Mouse (Mus musculus) NIH3T3 (cell line): ENCODE results near the gene Ndufa6.
"Not testable (repeated sequence)": the region's sequence is repeated elsewhere in the genome, so short reads cannot be mapped to it uniquely, and the experiment has no call there.

Experiments
- DNase-seq: peaks from one replicate; pipeline ENCODE4 v3.0.0-alpha.2; 2012; ENCODE audit warnings: low read depth

Gene Ndufa6

GRCm38 (mm10) chr15:82354126-82354945 lies at the start of gene Ndufa6:
Gene Ndufa6 (minus strand): TSS chr15:82354322.
- peak; percentile 99 for DNase-seq

GRCm38 (mm10) chr15:82403606-82404005 lies 49.5 kb upstream of the Ndufa6 start:
- no peak for DNase-seq

- DNase-seq = no peak
These were observed 48.6 kb upstream of the Ndufa6 start for GRCm38 (mm10) chr15:82402741-82403140.

GRCm38 (mm10) chr15:82402106-82402505 lies 48.0 kb upstream of the Ndufa6 start:
- no peak for DNase-seq

- DNase-seq = no peak
These were observed 47.4 kb upstream of the Ndufa6 start for GRCm38 (mm10) chr15:82401516-82401915.

- not testable (repeated sequence) for DNase-seq
These were observed 41.8 kb upstream of the Ndufa6 start for GRCm38 (mm10) chr15:82395955-82396354.

GRCm38 (mm10) chr15:82393922-82394321 lies 39.8 kb upstream of the Ndufa6 start, which contains the start of gene Cyp2d11:
Gene Cyp2d11 (minus strand): TSS chr15:82394022.
- not testable (repeated sequence) for DNase-seq

GRCm38 (mm10) chr15:82389916-82390315 lies 35.8 kb upstream of the Ndufa6 start:
- not testable (repeated sequence) for DNase-seq

- DNase-seq = no peak
These were observed 31.6 kb upstream of the Ndufa6 start for GRCm38 (mm10) chr15:82385729-82386128.

GRCm38 (mm10) chr15:82382441-82382840 lies 28.3 kb upstream of the Ndufa6 start:
- no peak for DNase-seq

GRCm38 (mm10) chr15:82380714-82381062 lies 26.6 kb upstream of the Ndufa6 start:
- DNase-seq = no peak

- peak; percentile 69 for DNase-seq
These were observed 26.0 kb upstream of the Ndufa6 start, which contains the start of gene Cyp2d22 for GRCm38 (mm10) chr15:82379871-82380713. Gene Cyp2d22 (minus strand): TSS chr15:82380260.

GRCm38 (mm10) chr15:82379511-82379870 lies 25.4 kb upstream of the Ndufa6 start:
- no peak for DNase-seq

- DNase-seq = peak; percentile 35
These were observed 24.4 kb upstream of the Ndufa6 start for GRCm38 (mm10) chr15:82378261-82379180.

- no peak for DNase-seq
These were observed 23.6 kb upstream of the Ndufa6 start for GRCm38 (mm10) chr15:82377701-82378100.

GRCm38 (mm10) chr15:82376393-82377138 lies 22.4 kb upstream of the Ndufa6 start:
- DNase-seq = peak; percentile 91

- no peak for DNase-seq
These were observed 21.7 kb upstream of the Ndufa6 start for GRCm38 (mm10) chr15:82375855-82376254.

GRCm38 (mm10) chr15:82374437-82374836 lies 20.3 kb upstream of the Ndufa6 start:
- no peak for DNase-seq

GRCm38 (mm10) chr15:82372991-82373390 lies 18.9 kb upstream of the Ndufa6 start:
- no peak for DNase-seq

GRCm38 (mm10) chr15:82372446-82372845 lies 18.3 kb upstream of the Ndufa6 start:
- no peak for DNase-seq

GRCm38 (mm10) chr15:82368851-82369250 lies 14.7 kb upstream of the Ndufa6 start:
- DNase-seq = no peak
